Mouse (Mus musculus) ES-Bruce4 (cell line): Measurements from ENCODE around the gene Clec4b2.

ENCODE experiments used
- CTCF ChIP-seq: IDR thresholded peaks from one replicate; pipeline ENCODE4 v1.8.1; 2011; ENCODE audit warnings: low read depth, low read length
- POLR2A ChIP-seq: IDR thresholded peaks from one replicate; pipeline ENCODE4 v1.8.1; 2011; ENCODE audit warnings: low read length; ENCODE audit not compliant: insufficient read depth

DNA sequence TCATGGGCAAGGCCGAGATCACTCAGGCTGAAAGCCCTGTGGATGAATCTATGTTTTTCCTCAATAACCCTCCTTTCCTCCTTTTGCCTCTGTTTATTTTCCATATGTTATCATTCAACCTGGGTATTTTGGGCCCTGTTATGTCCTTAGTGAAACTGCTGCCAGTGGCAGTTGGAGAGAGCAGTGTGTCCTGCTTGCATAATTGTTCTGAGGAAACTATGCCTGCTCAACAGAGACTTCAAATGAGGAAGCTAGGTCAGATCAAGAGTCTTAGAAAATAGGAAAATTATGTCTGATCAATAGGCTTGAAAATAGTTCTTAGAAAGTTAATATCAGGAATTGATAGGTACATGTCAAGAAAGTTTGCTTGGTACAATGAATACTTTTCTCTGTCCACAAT, 2.9 kb downstream of the Clec4b2 start:
- TF ChIP-seq CTCF (no peak), POLR2A (no peak)
